Mouse (Mus musculus) 3134 (cell line): ENCODE measurements around the gene Pdgfa.
A peak's percentile ranks its signal among the peaks of the same experiment; 100 is the strongest.

ENCODE experiments used
- DNase-seq: peaks from one replicate; pipeline ENCODE4 v3.0.0-alpha.2; 2011; ENCODE audit warnings: low spot score; ENCODE audit not compliant: insufficient read length; ENCODE audit errors: extremely low read depth

Pdgfa gene

DNA sequence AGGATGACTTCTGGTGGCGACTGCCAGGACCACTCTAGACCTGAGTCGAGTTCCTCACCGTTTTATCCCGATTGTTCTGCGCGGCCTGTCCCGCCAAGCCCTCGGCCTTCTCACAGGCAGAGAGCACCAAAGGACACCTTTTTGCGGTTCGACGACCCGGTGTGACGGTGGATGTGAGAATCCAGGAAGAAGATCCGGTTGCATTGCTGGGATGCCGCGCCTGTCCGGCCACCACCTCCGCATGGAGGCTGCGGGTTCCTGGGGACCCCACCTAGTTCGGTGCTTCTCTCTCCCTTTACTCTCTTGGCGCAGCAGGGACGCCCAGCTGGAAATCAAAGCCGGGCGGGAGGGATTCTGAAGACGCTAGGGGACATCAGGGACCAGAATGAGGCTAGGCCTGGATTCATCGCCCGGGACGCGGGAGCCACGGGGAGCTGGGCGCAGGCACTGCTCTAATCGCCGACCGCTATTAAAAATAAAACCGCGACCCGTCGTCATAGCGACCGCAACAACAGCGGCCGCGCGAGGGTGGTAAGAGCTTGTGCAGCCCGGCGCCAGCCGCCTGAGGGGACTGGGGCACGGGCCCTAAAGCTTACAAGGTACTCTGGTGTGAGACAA is at the start of gene Pdgfa:
Gene Pdgfa (minus strand): TSS at position 200 of the 618 bp plus-strand sequence.
- no peak for DNase-seq

DNA sequence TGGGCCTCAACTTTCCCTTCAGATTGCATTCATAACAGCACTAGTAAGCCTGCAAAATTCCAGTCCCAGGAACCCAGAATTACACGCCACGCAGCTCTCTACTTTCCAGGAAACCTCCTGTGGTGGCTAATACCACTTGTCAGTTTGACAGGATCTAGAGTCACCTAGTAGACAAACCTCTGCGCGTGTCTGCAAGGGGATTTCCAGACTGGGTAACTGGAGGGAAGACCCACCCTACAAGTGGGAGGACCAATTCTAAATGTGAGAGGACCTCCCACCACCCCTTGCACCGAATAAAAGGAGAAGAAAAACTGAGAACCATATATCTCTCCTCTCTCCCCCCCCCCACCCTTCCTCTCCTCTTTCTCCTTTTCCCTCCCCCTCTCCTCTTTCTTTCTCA is 49.5 kb upstream of the Pdgfa start:
- no peak for DNase-seq

DNA sequence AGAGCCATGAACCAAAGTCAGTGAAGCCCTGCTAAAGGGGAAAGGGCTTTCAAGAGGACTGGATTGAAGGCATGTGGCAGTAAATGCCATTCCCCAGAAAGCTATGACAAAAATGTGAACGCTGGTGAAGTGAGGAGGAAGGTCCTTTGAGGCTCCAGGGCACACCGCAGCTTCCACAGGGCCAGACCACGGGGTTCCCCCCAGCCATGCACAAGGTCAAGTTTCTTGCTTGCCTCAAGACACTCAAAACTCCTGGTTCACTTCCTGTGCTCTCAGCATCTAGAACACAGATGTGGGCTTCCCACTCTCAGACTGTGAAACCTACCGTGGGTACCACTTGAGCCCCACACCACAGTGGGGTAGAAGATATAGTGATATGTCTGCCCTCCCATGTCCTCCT is 46.4 kb upstream of the Pdgfa start:
- DNase-seq = peak; percentile 35

DNA sequence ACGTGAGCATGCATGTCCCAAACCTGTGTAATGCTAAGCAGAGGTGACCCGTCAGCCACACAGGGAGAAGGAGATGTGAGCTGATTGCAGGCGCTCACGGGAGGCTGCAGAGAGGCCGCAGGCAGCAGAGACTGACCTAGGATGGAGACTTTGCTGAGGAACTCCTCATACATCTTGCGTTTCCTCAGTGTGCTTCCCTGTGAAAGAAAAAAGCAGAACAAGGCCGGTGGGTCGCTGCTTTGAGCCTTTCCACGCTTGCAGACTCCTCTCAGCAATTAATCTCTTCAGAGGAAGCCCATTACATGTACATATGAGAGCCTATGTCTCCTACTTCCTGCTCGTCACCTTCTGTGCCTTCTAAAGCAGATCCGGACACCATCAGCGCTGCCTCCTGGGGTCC is 45.1 kb upstream of the Pdgfa start:
- DNase-seq = no peak

DNA sequence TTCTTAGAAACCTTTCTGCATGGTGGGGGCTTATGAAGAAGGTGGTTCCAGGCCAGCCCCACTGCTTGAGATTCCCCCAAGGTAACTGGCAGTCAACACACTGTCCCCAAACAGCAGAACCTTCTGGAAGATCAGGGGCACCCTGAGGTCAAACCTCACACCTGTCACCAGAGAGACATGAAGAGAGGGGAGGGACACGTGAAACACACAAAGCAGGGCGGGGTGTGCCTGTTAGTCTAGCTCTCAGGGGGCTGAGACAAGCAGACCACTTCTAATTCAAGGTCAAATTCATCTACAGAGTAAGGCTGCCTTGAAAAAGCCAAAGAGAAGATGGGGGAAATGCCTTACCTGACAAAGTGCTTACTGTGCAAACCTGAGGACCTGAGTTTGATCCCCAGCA is 38.0 kb upstream of the Pdgfa start:
- no peak for DNase-seq

DNA sequence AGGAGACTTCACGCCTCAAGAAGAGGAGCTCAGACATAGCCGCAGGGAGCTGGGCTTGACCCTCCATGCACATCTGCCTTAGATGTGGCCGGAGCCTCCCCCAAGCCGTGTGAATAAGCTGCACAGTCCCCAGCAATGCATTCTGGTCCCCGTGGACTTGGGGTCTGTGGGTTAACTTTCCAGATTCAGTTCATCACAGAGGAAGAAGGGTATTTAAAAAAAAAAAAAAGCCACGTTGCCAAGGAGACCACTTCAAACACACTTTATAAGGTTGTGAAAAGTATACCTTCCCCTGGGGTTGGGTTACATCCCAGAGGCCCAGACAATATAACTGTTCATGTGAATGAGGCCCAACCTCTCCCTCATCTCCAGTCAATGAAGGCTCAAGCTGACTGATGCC is 37.6 kb upstream of the Pdgfa start:
- DNase-seq = no peak

DNA sequence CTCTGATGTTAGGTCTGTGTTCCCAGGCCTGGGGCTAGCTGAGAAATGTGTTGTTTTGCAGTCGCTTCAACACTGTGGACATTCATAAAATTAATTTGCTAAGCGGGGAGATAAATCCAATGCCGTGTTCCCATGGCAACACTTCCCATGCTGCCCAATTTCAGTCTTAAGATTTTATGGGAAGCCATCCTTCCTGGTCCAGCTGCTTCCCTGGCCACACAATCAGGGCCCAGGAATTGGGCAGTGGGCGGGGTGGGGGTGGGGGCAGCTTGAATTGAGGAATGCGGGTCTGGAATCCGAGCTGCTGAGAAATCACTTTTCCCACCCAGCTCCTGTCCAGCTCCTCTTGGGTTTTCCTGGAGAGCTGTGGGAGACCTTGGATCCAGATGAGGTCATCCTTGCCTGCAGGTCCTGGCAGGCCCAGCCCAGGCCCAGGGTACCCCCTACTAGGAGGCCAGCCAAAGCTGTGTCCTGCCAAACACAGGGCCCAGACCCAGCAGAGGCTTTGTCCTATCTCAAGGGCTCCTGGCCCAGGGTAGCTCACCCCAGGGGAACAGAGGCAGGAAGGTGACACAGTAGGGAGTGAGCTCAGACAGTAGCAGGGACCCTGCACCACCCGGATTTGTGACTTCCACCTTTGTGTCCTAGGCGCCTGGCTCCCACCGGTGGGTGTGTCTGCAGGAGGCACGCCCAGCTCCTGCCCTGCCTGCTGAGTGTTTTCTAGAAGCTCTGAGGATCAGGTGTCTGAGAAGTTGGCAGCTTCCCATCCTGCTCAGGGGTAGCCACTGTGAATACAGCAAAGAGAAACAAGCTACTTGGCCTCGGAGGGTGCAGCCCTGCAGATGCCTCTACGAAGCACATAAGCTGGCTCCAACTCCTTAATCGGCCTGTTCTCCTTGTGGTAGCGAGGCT is 36.5 kb upstream of the Pdgfa start:
- peak; percentile 40 for DNase-seq

DNA sequence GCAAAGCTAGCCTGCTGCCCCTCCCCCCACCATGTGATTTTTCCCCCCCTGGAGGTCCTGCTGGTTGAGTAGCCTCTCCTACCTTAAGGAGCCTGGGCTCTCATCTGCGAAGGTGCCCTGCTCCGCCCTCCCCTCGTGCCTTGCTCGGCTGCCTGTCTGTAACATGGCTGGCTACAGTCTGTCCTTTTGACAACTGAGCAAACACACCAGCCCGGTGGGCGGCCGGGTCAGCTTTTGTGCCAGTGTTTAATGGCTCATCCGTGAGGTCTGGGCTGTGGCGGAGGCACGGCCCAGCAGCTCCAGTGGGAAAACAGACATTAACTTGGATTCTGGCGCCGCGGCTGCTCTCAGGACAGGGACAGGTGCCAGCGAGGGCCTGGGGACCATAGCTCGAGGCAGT is 30.4 kb upstream of the Pdgfa start:
- DNase-seq = no peak

DNA sequence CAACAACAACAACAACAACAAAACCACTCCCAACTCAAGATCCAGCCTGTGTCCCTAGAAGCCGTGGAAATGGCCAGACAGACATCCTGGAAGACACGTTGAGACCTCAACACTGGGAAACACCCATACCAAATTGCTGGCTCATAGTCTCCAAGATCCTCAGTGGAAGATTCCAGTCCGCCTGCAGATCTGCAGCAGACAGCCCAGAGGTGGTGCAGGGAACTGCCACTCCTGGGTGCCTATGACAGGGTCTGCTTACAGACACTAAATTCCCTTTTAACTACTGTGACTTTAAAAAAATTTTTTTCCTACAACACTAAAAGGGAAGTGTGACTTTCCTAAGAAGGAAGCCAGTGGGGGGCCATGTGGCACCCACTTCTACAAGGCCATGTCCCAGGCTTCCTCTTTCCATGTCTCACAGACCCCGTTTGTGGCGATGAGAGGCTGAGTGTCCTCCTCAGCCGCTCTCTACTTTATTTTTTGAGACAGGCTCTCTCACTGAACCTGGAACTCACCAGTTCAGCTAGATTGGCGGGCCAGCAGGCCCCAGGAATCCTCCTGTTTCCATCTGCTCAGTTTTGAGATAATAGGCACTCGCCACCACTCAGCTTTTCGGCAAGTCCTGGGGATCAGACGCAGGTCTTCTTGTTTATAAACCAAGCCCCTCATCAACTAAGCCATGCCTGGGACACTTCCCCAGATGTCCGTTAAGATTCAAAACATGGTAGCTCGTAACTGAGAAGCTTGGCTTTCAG is 27.4 kb upstream of the Pdgfa start:
- DNase-seq = no peak

DNA sequence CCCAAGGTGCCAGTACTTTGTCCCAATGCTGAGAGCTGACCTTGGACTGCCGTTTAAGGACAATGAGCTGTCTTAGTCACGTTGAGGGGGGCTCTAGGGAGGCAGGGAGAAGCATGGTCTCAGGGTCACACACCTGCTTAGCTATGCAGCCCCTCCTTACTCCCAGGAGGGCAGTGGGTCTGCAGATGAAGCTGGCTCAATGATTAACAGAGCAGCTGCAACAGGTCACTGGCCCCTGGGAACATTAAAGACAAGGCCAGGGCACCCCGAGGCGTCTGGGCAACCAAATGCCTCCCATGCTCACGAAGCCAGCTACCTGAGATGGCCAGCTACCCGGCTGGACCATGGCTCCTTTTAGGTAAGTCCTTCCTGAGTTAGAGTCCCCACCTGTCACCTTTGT is 23.4 kb upstream of the Pdgfa start:
- no peak for DNase-seq

DNA sequence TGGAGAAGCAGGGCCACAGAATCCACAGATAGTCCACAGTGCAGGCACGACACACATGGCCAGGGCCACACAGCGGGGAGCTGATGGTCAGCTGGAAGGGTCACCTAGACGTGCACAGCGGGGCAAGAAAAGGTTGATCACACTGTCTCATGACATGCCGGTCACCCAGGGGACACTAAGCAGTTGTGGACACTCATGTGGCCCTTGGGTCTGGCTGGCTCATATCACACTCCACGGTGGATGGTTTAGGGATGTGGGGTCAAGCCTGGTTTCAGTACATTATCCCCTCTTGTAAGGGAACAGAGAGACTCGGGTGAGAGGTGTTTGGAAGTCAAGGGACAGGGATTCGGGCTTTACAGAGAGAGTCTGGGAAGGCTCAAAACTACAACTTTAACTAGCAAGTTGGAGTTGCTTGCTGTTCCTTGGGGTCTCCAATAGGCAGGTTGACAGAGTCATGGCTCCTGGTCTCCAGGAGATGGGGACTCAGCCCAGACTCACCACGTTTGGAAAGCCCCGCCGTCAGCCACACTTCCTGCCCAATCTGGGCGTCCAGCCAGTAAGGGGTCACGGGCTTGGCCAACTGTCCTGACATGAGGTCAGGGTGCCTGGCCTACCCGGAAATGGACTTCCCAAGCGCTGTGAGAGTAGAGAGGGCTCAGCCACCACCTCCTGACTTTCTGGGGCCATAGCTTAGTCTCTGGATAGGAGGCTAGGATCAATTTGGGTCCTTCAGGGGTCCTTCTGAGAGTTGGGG is 20.4 kb upstream of the Pdgfa start:
- peak; percentile 78 for DNase-seq

DNA sequence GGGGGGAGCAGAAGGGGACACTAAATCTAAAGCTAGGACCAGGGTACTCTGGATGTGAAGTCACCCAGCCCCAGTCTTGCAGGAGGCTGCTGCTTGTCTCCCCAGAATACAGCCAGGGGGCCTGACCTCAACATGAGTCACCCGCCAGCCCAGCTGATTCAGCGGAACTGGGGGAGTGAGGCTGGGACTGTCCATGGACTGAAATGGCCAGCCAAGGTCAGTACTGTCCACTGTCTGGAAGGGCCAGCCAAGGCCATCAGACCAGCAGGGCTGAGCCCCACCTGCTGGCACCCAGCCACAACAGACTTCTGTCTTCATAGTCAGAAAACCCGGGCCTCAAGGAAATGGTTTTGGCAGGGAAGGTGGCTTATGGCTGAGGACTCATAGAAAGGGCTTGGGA is 17.9 kb upstream of the Pdgfa start:
- peak; percentile 91 for DNase-seq

DNA sequence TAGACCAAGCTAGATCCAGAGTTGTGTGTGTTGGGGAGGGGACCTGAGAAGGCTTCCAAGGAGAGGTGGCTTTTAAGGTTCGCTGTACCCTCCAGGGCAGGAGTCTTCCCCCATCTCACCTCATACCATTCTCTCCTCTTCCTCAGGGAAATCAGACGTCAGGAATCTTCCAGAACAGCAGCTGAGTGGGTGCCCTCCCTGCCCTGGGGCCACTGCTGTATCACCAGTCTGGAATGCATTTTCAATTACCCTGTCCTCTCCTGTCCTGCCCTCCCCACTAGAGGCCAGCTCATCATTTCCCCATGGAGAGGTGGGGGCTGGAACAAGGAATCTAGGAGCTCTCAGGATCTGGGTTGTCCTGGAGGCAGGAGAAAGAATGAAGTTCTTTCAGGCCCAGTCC is 13.5 kb upstream of the Pdgfa start:
- DNase-seq = peak; percentile 58

DNA sequence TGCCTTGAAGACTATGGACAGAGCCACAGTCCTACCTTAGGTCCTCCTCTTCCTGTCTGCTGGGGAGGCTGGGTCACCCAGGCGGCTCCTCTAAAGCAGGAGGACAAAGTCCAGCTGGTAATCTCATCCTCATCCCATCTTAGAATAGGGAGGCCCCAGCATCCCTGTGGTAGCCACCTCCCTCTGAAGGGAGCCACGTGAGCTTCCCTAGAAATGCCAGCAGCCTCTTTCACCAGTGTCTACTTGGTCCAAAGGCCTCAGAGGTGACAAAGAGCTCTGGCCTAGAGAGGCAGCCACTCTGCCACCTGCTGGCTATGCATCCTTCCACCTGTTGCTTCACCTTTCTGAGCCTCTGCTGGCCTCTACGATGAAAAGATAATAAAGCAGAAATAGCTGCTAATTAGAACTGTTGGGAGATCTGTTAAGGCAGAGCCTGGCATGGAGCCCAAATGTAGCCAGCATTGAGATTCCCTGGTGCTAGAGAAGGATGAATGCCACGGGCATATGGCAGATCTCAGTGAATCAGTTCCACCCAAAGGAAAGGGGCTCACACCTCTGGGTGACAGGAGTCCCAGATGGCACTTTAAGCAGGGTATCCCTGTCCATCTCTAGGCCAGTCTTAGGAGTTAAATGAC is 10.1 kb upstream of the Pdgfa start:
- no peak for DNase-seq

DNA sequence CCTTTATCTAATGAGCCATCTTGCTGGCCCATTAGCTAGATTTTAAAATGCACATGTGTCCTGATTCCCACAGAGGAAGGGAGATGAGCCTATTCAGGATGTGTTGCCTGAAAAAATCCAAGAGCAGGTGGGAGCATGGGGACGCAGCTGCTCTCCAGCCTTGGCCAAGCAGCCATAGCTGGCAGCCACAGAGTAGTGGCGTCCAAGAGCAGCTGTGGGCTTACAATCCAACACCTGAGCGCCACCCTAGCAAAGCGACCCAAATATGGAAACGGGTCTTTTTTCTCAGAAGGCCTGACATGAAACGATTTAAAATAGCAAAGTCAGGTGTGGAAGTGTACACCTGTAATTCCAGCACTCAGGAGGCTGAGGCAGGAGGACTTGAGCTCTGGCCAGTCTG is 7.4 kb upstream of the Pdgfa start:
- no peak for DNase-seq

DNA sequence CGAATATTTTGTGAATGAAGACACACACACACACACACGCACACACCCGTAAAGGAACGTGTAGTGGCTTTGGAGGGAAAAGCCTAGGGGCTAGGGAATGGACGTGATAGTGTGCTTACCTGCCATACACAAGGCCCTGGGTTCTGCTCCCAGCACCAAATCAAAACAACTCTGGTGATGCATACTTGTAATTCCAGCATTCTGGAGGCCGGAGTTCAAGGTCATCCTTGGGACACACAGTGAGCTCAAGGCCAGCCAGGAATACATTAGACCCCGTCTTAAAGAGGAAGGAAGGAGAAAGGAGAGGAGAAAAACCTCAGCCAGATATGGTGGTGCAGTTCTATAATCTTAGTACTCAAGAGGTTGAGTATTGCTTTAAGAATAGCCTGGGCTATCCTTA is 2.5 kb upstream of the Pdgfa start:
- no peak for DNase-seq

DNA sequence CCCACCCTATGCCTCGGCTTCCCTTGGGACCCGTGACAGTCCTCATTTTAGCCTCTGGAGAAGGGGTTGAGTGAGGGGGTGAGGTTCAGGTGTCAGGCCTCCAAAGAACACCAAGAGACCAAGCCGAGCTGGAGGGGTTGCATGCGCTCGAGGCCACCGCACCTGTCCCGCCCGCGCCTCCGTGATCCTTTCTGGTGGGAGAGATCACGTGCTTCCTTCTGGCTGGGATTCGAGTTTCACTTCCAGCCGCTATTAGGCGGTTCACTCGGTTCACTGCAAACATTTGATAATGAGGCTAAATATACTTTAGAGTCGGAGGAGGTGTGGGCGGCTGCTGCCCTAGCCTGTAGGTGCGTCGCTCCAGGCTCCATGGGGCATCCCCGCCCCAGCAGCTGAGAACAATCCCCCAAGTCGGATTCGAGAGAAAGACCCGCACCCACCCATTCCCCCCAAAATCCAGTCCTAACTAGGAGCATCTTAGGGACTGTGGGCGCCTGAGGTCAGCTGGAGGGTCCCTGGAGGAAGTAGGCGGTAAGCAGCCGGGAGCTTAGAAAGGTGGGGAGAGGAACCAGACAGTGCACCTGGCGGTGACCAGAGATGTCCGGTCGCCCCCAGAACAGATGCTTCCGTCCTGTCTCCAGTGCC is 888 bp upstream of the Pdgfa start:
- no peak for DNase-seq

DNA sequence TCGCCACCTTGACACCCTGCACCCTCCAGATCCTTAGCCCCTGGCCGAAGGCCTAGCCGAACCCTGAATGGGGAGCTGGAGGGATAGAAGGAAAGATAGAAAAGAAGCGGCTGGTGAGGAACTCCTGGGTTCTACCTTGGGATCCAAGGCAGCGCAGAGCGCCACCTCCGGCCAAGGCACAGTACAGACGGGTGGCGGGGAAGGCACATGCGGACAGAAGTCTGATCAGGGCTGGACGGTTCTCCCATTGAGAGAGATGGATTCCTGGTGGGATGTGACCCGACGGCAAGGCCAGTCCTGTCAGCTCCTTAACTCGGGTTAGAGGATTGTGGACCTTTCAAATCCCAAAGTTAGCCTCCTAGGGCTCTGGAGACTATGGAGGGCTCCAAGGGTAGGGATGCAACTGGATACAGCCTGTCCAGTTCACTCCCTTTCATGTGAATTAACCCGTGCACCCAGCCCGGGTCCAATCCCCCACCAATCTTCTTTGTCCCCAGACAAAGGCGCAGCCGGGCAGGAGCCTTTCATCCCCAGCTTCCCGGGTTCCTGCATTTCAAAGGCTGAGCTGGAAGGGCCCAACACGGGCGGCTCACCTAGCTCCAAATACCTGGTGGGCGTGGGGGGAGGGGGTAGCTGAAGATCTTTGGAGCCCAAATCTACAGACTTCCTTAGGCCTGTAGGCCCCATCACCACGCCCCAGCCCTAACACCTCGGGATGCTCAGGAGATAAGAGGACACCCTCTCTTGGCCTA is 672 bp downstream of the Pdgfa start:
- no peak for DNase-seq

DNA sequence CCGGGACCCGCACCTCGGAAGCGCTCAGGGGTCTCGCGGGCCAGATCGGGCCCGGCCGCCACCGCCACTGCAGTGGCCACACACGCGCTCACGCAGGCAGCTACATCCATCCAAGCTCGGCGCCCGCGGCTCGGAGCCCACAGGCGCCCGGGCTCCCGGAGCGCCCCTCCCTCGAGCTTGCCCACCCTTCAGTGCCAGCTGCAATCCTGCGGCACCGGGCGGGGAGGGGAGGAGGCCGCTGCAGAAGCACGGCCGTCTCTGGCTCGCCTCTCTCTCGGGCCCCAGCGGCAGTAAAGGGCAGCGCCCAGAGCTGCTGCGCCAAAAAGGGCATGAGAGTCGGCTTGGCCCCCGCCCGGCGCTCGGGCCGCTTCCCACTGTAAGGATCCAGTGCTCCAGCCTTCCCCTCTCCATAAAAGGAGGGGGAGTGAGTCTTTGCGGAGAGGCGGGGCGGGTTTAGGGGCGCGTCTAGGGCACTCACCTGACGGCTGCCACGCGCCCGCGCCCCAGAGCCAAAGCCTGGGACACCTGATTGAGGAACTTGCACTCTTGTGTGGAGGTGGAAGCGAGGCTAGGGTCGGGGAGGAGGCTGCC is 1.4 kb downstream of the Pdgfa start:
- DNase-seq = peak; percentile 86
